Mouse (Mus musculus) lung, adult 2 months (tissue): Measurements from ENCODE around the gene B3gnt9.
A peak's percentile ranks its signal among the peaks of the same experiment; 100 is the strongest.

Experiments used
- CTCF ChIP-seq: fragments of 200-500 bp; IDR thresholded peaks from 2 replicates; pipeline ENCODE4 v1.5.1; 2011; ENCODE audit warnings: mild to moderate bottlenecking, low read length, control low read depth; ENCODE audit not compliant: insufficient read depth
- POLR2A ChIP-seq: fragments of 200-500 bp; IDR thresholded peaks from 2 replicates; pipeline ENCODE4 v1.6.1; 2011; ENCODE audit warnings: low read depth, mild to moderate bottlenecking, control low read depth, low read length, borderline replicate concordance; ENCODE audit errors: extremely low read depth

DNA sequence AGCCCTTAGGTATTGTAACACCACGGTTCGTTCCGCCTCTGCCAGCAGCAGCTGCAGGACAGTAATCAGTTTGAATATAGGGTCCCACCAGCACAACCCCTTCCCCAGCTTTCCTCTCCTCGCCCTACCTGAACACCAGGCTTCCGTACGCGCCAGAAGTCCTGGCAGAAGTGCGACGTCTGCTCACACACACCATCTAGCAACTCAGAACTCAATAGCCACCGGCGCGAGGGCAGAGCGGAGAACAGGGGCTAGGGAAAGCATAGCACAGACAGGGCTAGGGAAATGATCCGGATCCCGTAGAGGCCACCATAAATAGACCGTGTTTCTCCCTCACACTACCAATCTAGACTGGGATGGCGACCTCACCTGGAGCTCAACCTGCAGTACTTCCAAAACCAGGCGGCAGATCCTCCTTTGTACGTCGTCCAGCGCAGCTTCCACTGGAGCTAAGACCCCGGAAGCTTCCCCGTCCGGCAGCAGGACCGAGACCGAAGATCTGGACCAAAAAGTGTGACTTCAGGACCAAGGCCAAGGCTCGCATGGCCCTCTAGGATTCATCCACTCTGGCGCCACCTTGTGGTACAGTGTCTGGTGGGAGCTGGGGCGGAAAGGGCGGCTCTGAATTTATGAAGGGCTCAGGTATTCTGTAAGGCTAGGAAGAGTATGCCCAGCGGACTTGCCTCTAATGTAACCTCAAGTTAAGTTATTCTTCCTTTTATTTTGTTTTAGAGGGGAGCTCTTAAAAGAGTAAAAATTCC is 35.8 kb upstream of the B3gnt9 start:
- TF ChIP-seq POLR2A (no peak), CTCF (peak; percentile 94)
